ENCODE assay signal across 10 mouse cellular contexts in the genomic region with DNA sequence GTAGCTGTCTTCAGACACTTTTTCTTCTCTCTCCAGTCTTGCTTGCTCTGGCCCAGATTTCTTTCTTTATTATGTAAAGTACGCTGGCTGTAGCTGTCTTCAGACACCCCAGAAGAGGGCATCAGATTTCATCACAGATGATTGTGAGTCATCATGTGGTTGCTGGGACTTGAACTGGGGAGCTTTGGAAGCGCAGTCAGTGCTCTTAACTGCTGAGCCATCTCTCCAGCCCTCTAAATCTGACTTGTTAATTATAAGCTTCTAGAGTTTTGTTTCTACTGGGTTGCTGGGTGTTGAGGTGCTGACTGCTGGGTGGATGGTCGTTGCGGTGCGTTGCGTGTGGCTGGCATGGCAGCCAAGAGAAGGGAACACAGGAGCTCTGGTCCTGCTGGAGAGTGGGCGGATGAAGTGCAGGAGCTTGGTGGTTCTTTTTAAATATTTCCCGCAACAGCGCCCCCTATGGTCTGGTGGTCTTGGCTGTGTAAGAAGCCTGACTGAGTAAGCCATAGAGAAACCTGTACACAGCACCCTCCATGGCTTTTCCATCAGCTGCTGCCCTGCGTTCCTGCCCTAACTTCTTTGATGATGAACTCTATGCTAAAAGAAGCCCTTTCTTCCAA. TPM values are rescaled to one million over a fixed set of nuclear protein-coding genes. Genes with fewer than 3 reads are reported as not detected.
A peak's percentile ranks its signal among the peaks of the same experiment; 100 is the strongest.
DNase-seq lines count a peak whose midpoint lies in the region; ATAC-seq and TF ChIP-seq lines count a peak whose summit lies in the region.
"Had no signal": no experiment of that assay in that cellular context is flagged by ENCODE, and none has a peak within 500 bp of the region (broad histone marks: within the 10 kb centered on the region; RNA-seq: fewer than 3 reads in every experiment).

No protein-coding gene starts in this region.

- H3ac ChIP-seq in myocyte (ENCODE audit: control insufficient read depth, insufficient read length) = no peak overlapping the region

- ATAC-seq in lung, postnatal 0 days = no peak

- H3K36me3 ChIP-seq in lung, postnatal 0 days (ENCODE audit: insufficient read depth, low read length) = peaks cover 23% of the 10 kb centered on the region
- peaks cover 56% of the 10 kb centered on the region for H3K36me3 ChIP-seq in myocyte (ENCODE audit: control insufficient read depth, insufficient read depth)

- H3K4me2 ChIP-seq in lung, postnatal 0 days (replicated peaks; ENCODE audit: low read depth, low read length) = no peak overlapping the region
- H3K4me2 ChIP-seq in myocyte (ENCODE audit: low read depth) = peak overlapping the region; percentile 32

- 68% methylated on average over 10 of the region's 10 CpGs for WGBS in lung, postnatal 0 days
- WGBS in lung, adult 2 months = 72% methylated on average over 10 of the region's 10 CpGs

- no peak overlapping the region for H3K9ac ChIP-seq in lung, postnatal 0 days (replicated peaks; ENCODE audit: low read depth)

- H3K4me3 ChIP-seq in lung, postnatal 0 days (ENCODE audit: low read depth, low read length) = no peak overlapping the region
- H3K4me3 ChIP-seq in lung, adult 2 months (replicated peaks; ENCODE audit: extremely low read depth, low read depth, low read length) = no peak overlapping the region
- H3K4me3 ChIP-seq in myocyte = no peak overlapping the region
- H3K4me3 ChIP-seq: megakaryocyte, embryonic 14.5 days had no signal

- no peaks in the 10 kb centered on the region for H3K9me3 ChIP-seq in lung, postnatal 0 days (ENCODE audit: low read length)
- H3K9me3 ChIP-seq: G1E had no signal

- H3K27ac ChIP-seq in lung, postnatal 0 days (ENCODE audit: low read length) = no peak overlapping the region

- H3K27me3 ChIP-seq in lung, postnatal 0 days (replicated peaks; ENCODE audit: insufficient read depth, low read length) = no peaks in the 10 kb centered on the region
- no peaks in the 10 kb centered on the region for H3K27me3 ChIP-seq in myocyte (ENCODE audit: control insufficient read depth, insufficient read depth, insufficient read length)
- H3K27me3 ChIP-seq: megakaryocyte, embryonic 14.5 days had no signal

- TF ChIP-seq EP300 in lung, postnatal 0 days (IDR thresholded peaks at IDR 0.05) = no peak

- no peaks in the 10 kb centered on the region for H3K79me2 ChIP-seq in myocyte (ENCODE audit: control insufficient read depth, insufficient read depth)

- peak; percentile 31 for DNase-seq in adrenal gland, postnatal 10 days
- DNase-seq in adrenal gland, adult 8-10 months = no peak
- DNase-seq in lung, postnatal 0 days (ENCODE audit: low spot score) = no peak
- DNase-seq in lung, adult 2 months = no peak
- DNase-seq in embryo, embryonic 9.5 days (ENCODE audit: extremely low spot score) = peak; percentile 28
- no peak for DNase-seq in cerebellum, adult 11 months
- no peak for DNase-seq in gastrocnemius, adult 18-20 months (ENCODE audit: low spot score)

- H3K4me1 ChIP-seq in lung, postnatal 0 days (ENCODE audit: insufficient read depth, low read depth, low read length) = no peaks in the 10 kb centered on the region
- H3K4me1 ChIP-seq in lung, adult 2 months (ENCODE audit: control insufficient read depth, insufficient read depth, low read length) = no peaks in the 10 kb centered on the region

- peak; percentile 45 for TF ChIP-seq CTCF in lung, postnatal 0 days (IDR thresholded peaks at IDR 0.05)
- no peak; the same call in 1 of the 2 replicates for TF ChIP-seq CTCF in lung, adult 2 months (IDR thresholded peaks at IDR 0.05; ENCODE audit: insufficient read depth, low read length)

- TF ChIP-seq POLR2A in lung, adult 2 months (IDR thresholded peaks at IDR 0.05; ENCODE audit: borderline replicate concordance, extremely low read depth, low read depth, low read length) = no peak
- peak; percentile 12 for TF ChIP-seq POLR2A in myocyte (IDR thresholded peaks at IDR 0.05; ENCODE audit: insufficient read length, low read depth)

TF ChIP-seq in myocyte, 11 proteins besides CTCF, POLR2A, EP300 and RAD21:
- TF ChIP-seq CEBPB (IDR thresholded peaks at IDR 0.05; ENCODE audit: insufficient read depth, poor library complexity, severe bottlenecking) = no peak
- TF ChIP-seq E2F4 (IDR thresholded peaks at IDR 0.05; ENCODE audit: insufficient read depth) = no peak
- no peak for TF ChIP-seq REST (IDR thresholded peaks at IDR 0.05; ENCODE audit: insufficient read depth, insufficient read length)
- TF ChIP-seq TCF3 (IDR thresholded peaks at IDR 0.05; ENCODE audit: insufficient read length, low read depth) = no peak
- TF ChIP-seq MAX (IDR thresholded peaks at IDR 0.05; ENCODE audit: low read depth) = no peak
- no peak for TF ChIP-seq SRF (IDR thresholded peaks at IDR 0.05; ENCODE audit: control insufficient read depth, insufficient read length, low read depth)
- no peak for TF ChIP-seq POLR2AphosphoS2 (IDR thresholded peaks at IDR 0.05; ENCODE audit: insufficient read length, low read depth)
- no peak for TF ChIP-seq TCF12 (IDR thresholded peaks at IDR 0.05; ENCODE audit: insufficient read depth, poor library complexity, severe bottlenecking)
- no peak for TF ChIP-seq MYOD1 (IDR thresholded peaks at IDR 0.05; ENCODE audit: control insufficient read depth in 1 of 3, insufficient read length in 2 of 3, low read depth in 2 of 3)
- TF ChIP-seq USF1 (IDR thresholded peaks at IDR 0.05; ENCODE audit: low read depth) = no peak
- no peak for TF ChIP-seq MYOG (IDR thresholded peaks at IDR 0.05; ENCODE audit: control insufficient read depth in 1 of 3, insufficient read depth in 1 of 3, insufficient read length in 2 of 3, low read depth in 2 of 3)
TF ChIP-seq in myocyte: peak in this region for 0.

RNA-seq across cellular contexts. Expression of a gene that starts 14.8 kb away (rescaled TPM):
- total RNA-seq in adrenal gland, postnatal 10 days (2021) = 10 to 100 TPM; 46.9 to 48.8 TPM
- total RNA-seq in adrenal gland, adult 8-10 months (2022) = 10 to 100 TPM; 45.7 to 63.8 (median 50.0) TPM
- 90.6 and 95.9 TPM in 2 replicates for polyA plus RNA-seq in lung, postnatal 0 days (2015; fragmentation: Nextera tagmentation; extraction: Ambion mirVana)
- polyA plus RNA-seq in lung, adult 2 months (2012; rRNA removed) = 6.9 and 8.3 TPM in 2 replicates
- 27.9 TPM for polyA plus RNA-seq in myocyte (2012; fragmentation: generic; extraction: Trizol)
- 10 to 100 TPM; 40.2 to 46.1 TPM for total RNA-seq in gastrocnemius, adult 18-20 months (2021)

RNA-seq across cellular contexts. Expression of a gene that starts 52.7 kb away (rescaled TPM):
- total RNA-seq in adrenal gland, postnatal 10 days (2021) = 1 to 10 TPM; 1.1 to 3.5 TPM
- 1 to 10 TPM; 1.6 to 5.4 (median 2.8) TPM for total RNA-seq in adrenal gland, adult 8-10 months (2022)
- polyA plus RNA-seq in lung, postnatal 0 days (2015; fragmentation: Nextera tagmentation; extraction: Ambion mirVana) = 2.5 and 3.1 TPM in 2 replicates
- 9.1 and 13.2 TPM in 2 replicates for polyA plus RNA-seq in lung, adult 2 months (2012; rRNA removed)
- 0.25 TPM for polyA plus RNA-seq in myocyte (2012; fragmentation: generic; extraction: Trizol)
- total RNA-seq in gastrocnemius, adult 18-20 months (2021) = under 1 TPM; 0.09 to 0.14 TPM
- polyA plus RNA-seq: G1E had no signal

RNA-seq across cellular contexts. Expression of a gene that starts 52.8 kb away (rescaled TPM):
- total RNA-seq in adrenal gland, postnatal 10 days (2021) = 10 to 100 TPM; 16.2 to 26.3 TPM
- total RNA-seq in adrenal gland, adult 8-10 months (2022) = 10 to 100 TPM in 1 of 4 experiments, 1 to 10 TPM in 3; 8.2 to 10.6 (median 8.5) TPM
- 43.9 and 44.7 TPM in 2 replicates for polyA plus RNA-seq in lung, postnatal 0 days (2015; fragmentation: Nextera tagmentation; extraction: Ambion mirVana)
- 43.7 and 45.9 TPM in 2 replicates for polyA plus RNA-seq in lung, adult 2 months (2012; rRNA removed)
- polyA plus RNA-seq in myocyte (2012; fragmentation: generic; extraction: Trizol) = 16.3 TPM
- 1 to 10 TPM; 2.0 to 2.6 TPM for total RNA-seq in gastrocnemius, adult 18-20 months (2021)

RNA-seq across cellular contexts. Expression of a gene that starts 59.9 kb away (rescaled TPM):
- 10 to 100 TPM; 29.2 to 31.6 TPM for total RNA-seq in adrenal gland, postnatal 10 days (2021)
- total RNA-seq in adrenal gland, adult 8-10 months (2022) = 10 to 100 TPM; 33.6 to 38.5 (median 37.4) TPM
- 10.3 and 10.5 TPM in 2 replicates for polyA plus RNA-seq in lung, postnatal 0 days (2015; fragmentation: Nextera tagmentation; extraction: Ambion mirVana)
- polyA plus RNA-seq in lung, adult 2 months (2012; rRNA removed) = 11.9 and 12.9 TPM in 2 replicates
- 6.9 TPM for polyA plus RNA-seq in myocyte (2012; fragmentation: generic; extraction: Trizol)
- total RNA-seq in gastrocnemius, adult 18-20 months (2021) = 10 to 100 TPM; 32.4 to 42.5 TPM

RNA-seq across cellular contexts. Expression of a gene that starts 60.0 kb away (rescaled TPM):
- total RNA-seq in adrenal gland, postnatal 10 days (2021) = 100 to 1,000 TPM in 1 of 2 experiments, 10 to 100 TPM in 1; 89.4 to 100 TPM
- total RNA-seq in adrenal gland, adult 8-10 months (2022) = 100 to 1,000 TPM in 2 of 4 experiments, 10 to 100 TPM in 2; 96.3 to 116 (median 101) TPM
- 121 and 125 TPM in 2 replicates for polyA plus RNA-seq in lung, postnatal 0 days (2015; fragmentation: Nextera tagmentation; extraction: Ambion mirVana)
- polyA plus RNA-seq in lung, adult 2 months (2012; rRNA removed) = 13.1 and 24.9 TPM in 2 replicates
- 61.7 TPM for polyA plus RNA-seq in myocyte (2012; fragmentation: generic; extraction: Trizol)
- total RNA-seq in gastrocnemius, adult 18-20 months (2021) = 100 to 1,000 TPM; 433 to 496 TPM

Comparison
In these comparisons a context has a peak if more than half of its experiments do, and no peak if none do; other contexts are left out.
1. DNase-seq: peak in adrenal gland, postnatal 10 days (single experiment) and embryo, embryonic 9.5 days (single experiment); none in adrenal gland, adult 8-10 months (single experiment), lung, postnatal 0 days (single experiment), lung, adult 2 months (single experiment), cerebellum, adult 11 months (single experiment) and gastrocnemius, adult 18-20 months (single experiment).